Mouse (Mus musculus) CD4-positive, CD25-positive, alpha-beta regulatory T cell (primary cell): ENCODE results near the gene Phf21a. TPM values are rescaled to one million over a fixed set of nuclear protein-coding genes. Genes with fewer than 3 reads are reported as not detected.

Experiments
- polyA plus RNA-seq: library from polyadenylated mRNA; unstranded; fragments of 100-300 nt; shearing (Covaris generic); gene quantifications from one replicate; pipeline ENCODE4 v1.2.1, GENCODE M21; 2017

The Phf21a gene
- 54.4 TPM for polyA plus RNA-seq

GRCm38 (mm10) chr2:92092817-92093216 lies at the start of gene Phf21a:
Gene Phf21a (plus strand): TSS chr2:92093117.

GRCm38 (mm10) chr2:92374514-92374913 lies 281.6 kb downstream of the Phf21a start, which contains the start of the genes Pex16 and Large2:
Gene Pex16 (plus strand): TSS chr2:92374676.
Gene Large2 (minus strand): TSS chr2:92374869.

GRCm38 (mm10) chr2:92381901-92382588 lies 289.1 kb downstream of the Phf21a start, which contains the start of gene 1700029I15Rik:
Gene 1700029I15Rik (plus strand): TSS chr2:92382538.

GRCm38 (mm10) chr2:92401091-92401561 lies 308.2 kb downstream of the Phf21a start, which contains the start of gene Mapk8ip1:
Gene Mapk8ip1 (minus strand): TSS chr2:92401263.

Other genes with a start within 250 kb of the Phf21a start
- 0.57 TPM for gene Chrm4, start 165.9 kb upstream of the Phf21a start, polyA plus RNA-seq
- gene Mdk, start 160.8 kb upstream of the Phf21a start, polyA plus RNA-seq = 1.5 TPM
- 0.55 TPM for gene Gm9821, start 147.4 kb upstream of the Phf21a start, polyA plus RNA-seq
- 393 TPM for gene Dgkz, start 117.3 kb upstream of the Phf21a start, polyA plus RNA-seq
- 1.2 TPM for gene Creb3l1, start 68.6 kb upstream of the Phf21a start, polyA plus RNA-seq